Mouse (Mus musculus): ENCODE results near the gene Il31ra. TPM values are rescaled to one million over a fixed set of nuclear protein-coding genes. Genes with fewer than 3 reads are reported as not detected.

Gene Il31ra
- polyA plus RNA-seq, 1 experiment: 0.22 TPM

GRCm38 (mm10) chr13:112551641-112552548 is 42.3 kb downstream of the Il31ra start:
- Histone ChIP-seq H3K36me3 (ENCODE audit: control insufficient read depth, insufficient read depth, low read length) (no peaks in the 10 kb centered on the region), H3K4me1 (replicated peaks; ENCODE audit: control insufficient read depth, insufficient read depth, low read length) (no peaks in the 10 kb centered on the region), H3K27ac (ENCODE audit: control insufficient read depth, insufficient read depth, low read length) (no peak overlapping the region), H3K4me3 (ENCODE audit: control insufficient read depth, insufficient read depth, low read length) (no peak overlapping the region), H3K27me3 (ENCODE audit: control insufficient read depth, insufficient read depth, low read length) (no peaks in the 10 kb centered on the region)
- WGBS: 17% methylated on average over 7 of the region's 7 CpGs
- no peak for TF ChIP-seq POLR2A (IDR thresholded peaks at IDR 0.05; ENCODE audit: control insufficient read depth, extremely low read depth, insufficient read depth, low read length, poor library complexity)
- TF ChIP-seq CTCF (IDR thresholded peaks at IDR 0.05; ENCODE audit: borderline replicate concordance, control insufficient read depth, extremely low read depth, insufficient read depth, low read length, poor library complexity): no peak
- DNase-seq: no peak

- Histone ChIP-seq H3K27me3 (ENCODE audit: control insufficient read depth, insufficient read depth, low read length) (no peaks in the 10 kb centered on the region), H3K27ac (ENCODE audit: control insufficient read depth, insufficient read depth, low read length) (no peak overlapping the region), H3K36me3 (ENCODE audit: control insufficient read depth, insufficient read depth, low read length) (no peaks in the 10 kb centered on the region), H3K4me3 (ENCODE audit: control insufficient read depth, insufficient read depth, low read length) (no peak overlapping the region), H3K4me1 (replicated peaks; ENCODE audit: control insufficient read depth, insufficient read depth, low read length) (no peaks in the 10 kb centered on the region)
- TF ChIP-seq CTCF (IDR thresholded peaks at IDR 0.05; ENCODE audit: borderline replicate concordance, control insufficient read depth, extremely low read depth, insufficient read depth, low read length, poor library complexity) (no peak), POLR2A (IDR thresholded peaks at IDR 0.05; ENCODE audit: control insufficient read depth, extremely low read depth, insufficient read depth, low read length, poor library complexity) (no peak)
- 93% methylated on average over 10 of the region's 10 CpGs for WGBS
- DNase-seq: no peak
Observed at GRCm38 (mm10) chr13:112541223-112541975, 52.8 kb downstream of the Il31ra start.

GRCm38 (mm10) chr13:112540616-112541015 is 53.5 kb downstream of the Il31ra start:
- no peak for DNase-seq
- Histone ChIP-seq H3K36me3 (ENCODE audit: control insufficient read depth, insufficient read depth, low read length) (no peaks in the 10 kb centered on the region), H3K4me1 (replicated peaks; ENCODE audit: control insufficient read depth, insufficient read depth, low read length) (no peaks in the 10 kb centered on the region), H3K27me3 (ENCODE audit: control insufficient read depth, insufficient read depth, low read length) (no peaks in the 10 kb centered on the region), H3K27ac (ENCODE audit: control insufficient read depth, insufficient read depth, low read length) (no peak overlapping the region), H3K4me3 (ENCODE audit: control insufficient read depth, insufficient read depth, low read length) (no peak overlapping the region)
- TF ChIP-seq CTCF (IDR thresholded peaks at IDR 0.05; ENCODE audit: borderline replicate concordance, control insufficient read depth, extremely low read depth, insufficient read depth, low read length, poor library complexity): no peak
- no peak for TF ChIP-seq POLR2A (IDR thresholded peaks at IDR 0.05; ENCODE audit: control insufficient read depth, extremely low read depth, insufficient read depth, low read length, poor library complexity)
- WGBS: 86% methylated on average over 3 of the region's 3 CpGs

GRCm38 (mm10) chr13:112537065-112537464 is 57.1 kb downstream of the Il31ra start:
- H3K27me3 ChIP-seq (ENCODE audit: control insufficient read depth, insufficient read depth, low read length): no peaks in the 10 kb centered on the region
- H3K36me3 ChIP-seq (ENCODE audit: control insufficient read depth, insufficient read depth, low read length): no peaks in the 10 kb centered on the region
- no peak overlapping the region for H3K27ac ChIP-seq (ENCODE audit: control insufficient read depth, insufficient read depth, low read length)
- no peak overlapping the region for H3K4me3 ChIP-seq (ENCODE audit: control insufficient read depth, insufficient read depth, low read length)
- no peak for DNase-seq
- no peak for TF ChIP-seq POLR2A (IDR thresholded peaks at IDR 0.05; ENCODE audit: control insufficient read depth, extremely low read depth, insufficient read depth, low read length, poor library complexity)
- no peak for TF ChIP-seq CTCF (IDR thresholded peaks at IDR 0.05; ENCODE audit: borderline replicate concordance, control insufficient read depth, extremely low read depth, insufficient read depth, low read length, poor library complexity)
- 97% methylated on average over 7 of the region's 7 CpGs for WGBS
- no peaks in the 10 kb centered on the region for H3K4me1 ChIP-seq (replicated peaks; ENCODE audit: control insufficient read depth, insufficient read depth, low read length)

- 85% methylated on average over 4 of the region's 4 CpGs for WGBS
- no peak for DNase-seq
- no peak for TF ChIP-seq CTCF (IDR thresholded peaks at IDR 0.05; ENCODE audit: borderline replicate concordance, control insufficient read depth, extremely low read depth, insufficient read depth, low read length, poor library complexity)
- no peak for TF ChIP-seq POLR2A (IDR thresholded peaks at IDR 0.05; ENCODE audit: control insufficient read depth, extremely low read depth, insufficient read depth, low read length, poor library complexity)
Observed at GRCm38 (mm10) chr13:112536611-112537010, 57.5 kb downstream of the Il31ra start.

GRCm38 (mm10) chr13:112533556-112533955 is 60.6 kb downstream of the Il31ra start:
- Histone ChIP-seq H3K36me3 (ENCODE audit: control insufficient read depth, insufficient read depth, low read length) (no peaks in the 10 kb centered on the region), H3K4me3 (ENCODE audit: control insufficient read depth, insufficient read depth, low read length) (no peak overlapping the region), H3K4me1 (replicated peaks; ENCODE audit: control insufficient read depth, insufficient read depth, low read length) (0 out of 2 replicates have a peak, but pooled peaks cover 2% of the 10 kb centered on the region), H3K27me3 (ENCODE audit: control insufficient read depth, insufficient read depth, low read length) (no peaks in the 10 kb centered on the region), H3K27ac (ENCODE audit: control insufficient read depth, insufficient read depth, low read length) (no peak overlapping the region)
- DNase-seq: no peak
- WGBS: 92% methylated on average over 9 of the region's 9 CpGs
- TF ChIP-seq POLR2A (IDR thresholded peaks at IDR 0.05; ENCODE audit: control insufficient read depth, extremely low read depth, insufficient read depth, low read length, poor library complexity) (no peak), CTCF (IDR thresholded peaks at IDR 0.05; ENCODE audit: borderline replicate concordance, control insufficient read depth, extremely low read depth, insufficient read depth, low read length, poor library complexity) (no peak)

More at GRCm38 (mm10) chr13:112536611-112537010, 57.5 kb downstream of the Il31ra start:
- Histone ChIP-seq H3K4me3 (ENCODE audit: control insufficient read depth, insufficient read depth, low read length) (no peak overlapping the region), H3K36me3 (ENCODE audit: control insufficient read depth, insufficient read depth, low read length) (no peaks in the 10 kb centered on the region), H3K4me1 (replicated peaks; ENCODE audit: control insufficient read depth, insufficient read depth, low read length) (no peaks in the 10 kb centered on the region), H3K27me3 (ENCODE audit: control insufficient read depth, insufficient read depth, low read length) (no peaks in the 10 kb centered on the region), H3K27ac (ENCODE audit: control insufficient read depth, insufficient read depth, low read length) (no peak overlapping the region)

Data from thymus, adult 2 months (tissue).